Mouse (Mus musculus) embryonic facial prominence, embryonic 15.5 days (tissue): ENCODE data around the gene Rasgef1b. TPM values are rescaled to one million over a fixed set of nuclear protein-coding genes. Genes with fewer than 3 reads are reported as not detected.

Experiments used
- ATAC-seq: fragments of 200-750 bp; cut with Nextera tagmentation; 2 replicates; pipeline ENCODE4 v1.8.0; 2017; ENCODE audit warnings: low read depth, moderate TSS enrichment; ENCODE audit not compliant: insufficient number of reproducible peaks, low FRiP score, low TSS enrichment
- H3K27ac ChIP-seq: fragments of 300-500 bp; sonication (generic); replicated peaks from 2 replicates; pipeline ENCODE4 v1.5.1; 2015; ENCODE audit warnings: mild to moderate bottlenecking, inconsistent platforms
- H3K27me3 ChIP-seq: fragments of 300-500 bp; sonication (generic); 2 replicates; pipeline ENCODE4 v1.6.1; 2015; ENCODE audit warnings: inconsistent platforms
- H3K36me3 ChIP-seq: fragments of 300-500 bp; sonication (generic); 2 replicates; pipeline ENCODE4 v1.6.1; 2015; ENCODE audit warnings: mild to moderate bottlenecking, inconsistent platforms
- H3K4me1 ChIP-seq: fragments of 300-500 bp; sonication (generic); 2 replicates; pipeline ENCODE4 v1.6.1; 2015; ENCODE audit warnings: inconsistent platforms
- H3K4me2 ChIP-seq: fragments of 300-500 bp; sonication (generic); replicated peaks from 2 replicates; pipeline ENCODE4 v1.6.1; 2015; ENCODE audit warnings: mild to moderate bottlenecking, inconsistent platforms
- H3K4me3 ChIP-seq: fragments of 300-500 bp; sonication (generic); replicated peaks from 2 replicates; pipeline ENCODE4 v1.5.1; 2015; ENCODE audit warnings: mild to moderate bottlenecking, inconsistent platforms
- H3K9ac ChIP-seq: fragments of 300-500 bp; sonication (generic); 2 replicates; pipeline ENCODE4 v1.6.1; 2015; ENCODE audit warnings: inconsistent platforms
- H3K9me3 ChIP-seq: fragments of 300-500 bp; sonication (generic); replicated peaks from 2 replicates; pipeline ENCODE4 v1.6.1; 2016; ENCODE audit warnings: inconsistent platforms
- WGBS: fragments of 180-500 bp; shearing (Covaris S2); methylation state at CpG from one replicate; pipeline ENCODE4 v1.1.7; 2015; 5-methylcytosine and 5-hydroxymethylcytosine counted together
- polyA plus RNA-seq: library from polyadenylated mRNA; unstranded; fragments of >200 nt; fragmentation: Nextera tagmentation; extraction: Ambion mirVana; gene quantifications from 2 replicates; pipeline ENCODE4 v1.2.1, GENCODE M21; 2015

Gene Rasgef1b
- polyA plus RNA-seq, 1 experiment from 2014 or later = 11.5 TPM

GRCm38 (mm10) chr5:99258003-99258500 lies 470.8 kb downstream of the Rasgef1b start:
- no peak overlapping the region for H3K4me2 ChIP-seq
- no peaks in the 10 kb centered on the region for H3K27me3 ChIP-seq
- 79% methylated on average over 4 of the region's 4 CpGs for WGBS
- H3K4me1 ChIP-seq = no peaks in the 10 kb centered on the region
- H3K27ac ChIP-seq = no peak overlapping the region
- no peak for ATAC-seq
- no peaks in the 10 kb centered on the region for H3K36me3 ChIP-seq
- H3K9me3 ChIP-seq = no peaks in the 10 kb centered on the region
- H3K9ac ChIP-seq = no peak overlapping the region
- H3K4me3 ChIP-seq = no peak overlapping the region

GRCm38 (mm10) chr5:99252203-99253135 lies 476.4 kb downstream of the Rasgef1b start:
- ATAC-seq = peak; percentile 94
- Histone ChIP-seq H3K4me2 (peak overlapping the region; percentile 87), H3K9ac (peak overlapping the region; percentile 40), H3K36me3 (no peaks in the 10 kb centered on the region), H3K4me3 (peak overlapping the region; percentile 60), H3K9me3 (no peaks in the 10 kb centered on the region), H3K27me3 (no peaks in the 10 kb centered on the region), H3K4me1 (peaks cover 9% of the 10 kb centered on the region; the same call in 1 of the 2 replicates), H3K27ac (peak overlapping the region; percentile 79)
- whole genome bisulfite sequencing = under 1% methylated on average over 78 of the region's 78 CpGs

GRCm38 (mm10) chr5:99251379-99252202 lies 477.3 kb downstream of the Rasgef1b start:
- 3% methylated on average over 34 of the region's 34 CpGs for WGBS
- Histone ChIP-seq H3K4me2 (peak overlapping the region; percentile 87), H3K36me3 (no peaks in the 10 kb centered on the region), H3K9ac (peak overlapping the region; percentile 26), H3K9me3 (no peaks in the 10 kb centered on the region), H3K27me3 (no peaks in the 10 kb centered on the region), H3K4me3 (peak overlapping the region; percentile 60), H3K4me1 (peaks cover 9% of the 10 kb centered on the region; the same call in 1 of the 2 replicates), H3K27ac (peak overlapping the region; percentile 73; the same call in 1 of the 2 replicates)
- no peak for ATAC-seq

- no peak for ATAC-seq
- Histone ChIP-seq H3K9me3 (no peaks in the 10 kb centered on the region), H3K4me3 (peak overlapping the region; percentile 60), H3K36me3 (no peaks in the 10 kb centered on the region), H3K27ac (no peak overlapping the region), H3K4me1 (peaks cover 9% of the 10 kb centered on the region; the same call in 1 of the 2 replicates), H3K27me3 (no peaks in the 10 kb centered on the region), H3K9ac (no peak overlapping the region), H3K4me2 (peak overlapping the region; percentile 87)
- 40% methylated on average over 5 of the region's 5 CpGs for WGBS
Measured at GRCm38 (mm10) chr5:99250820-99251219, 478.0 kb downstream of the Rasgef1b start.

GRCm38 (mm10) chr5:99248501-99248900 lies 480.4 kb downstream of the Rasgef1b start:
- WGBS = 3% methylated on average over 7 of the region's 7 CpGs
- Histone ChIP-seq H3K4me2 (no peak overlapping the region), H3K27me3 (no peaks in the 10 kb centered on the region), H3K36me3 (no peaks in the 10 kb centered on the region), H3K9ac (no peak overlapping the region), H3K27ac (no peak overlapping the region), H3K4me3 (no peak overlapping the region), H3K9me3 (no peaks in the 10 kb centered on the region), H3K4me1 (peaks cover 9% of the 10 kb centered on the region; the same call in 1 of the 2 replicates)
- ATAC-seq = no peak

- Histone ChIP-seq H3K9ac (no peak overlapping the region), H3K36me3 (no peaks in the 10 kb centered on the region), H3K4me3 (no peak overlapping the region), H3K27ac (no peak overlapping the region), H3K27me3 (no peaks in the 10 kb centered on the region), H3K4me2 (no peak overlapping the region), H3K9me3 (no peaks in the 10 kb centered on the region), H3K4me1 (peaks cover 9% of the 10 kb centered on the region; the same call in 1 of the 2 replicates)
- 92% methylated on average over 6 of the region's 6 CpGs for WGBS
- ATAC-seq = no peak
Measured at GRCm38 (mm10) chr5:99247915-99248314, 480.9 kb downstream of the Rasgef1b start.

- H3K36me3 ChIP-seq = no peaks in the 10 kb centered on the region
- H3K4me1 ChIP-seq = peaks cover 9% of the 10 kb centered on the region; the same call in 1 of the 2 replicates
- WGBS = 81% methylated on average over 7 of the region's 7 CpGs
- ATAC-seq = no peak
- H3K4me3 ChIP-seq = no peak overlapping the region
- H3K9ac ChIP-seq = no peak overlapping the region
- H3K4me2 ChIP-seq = no peak overlapping the region
- no peaks in the 10 kb centered on the region for H3K27me3 ChIP-seq
- no peaks in the 10 kb centered on the region for H3K9me3 ChIP-seq
- no peak overlapping the region for H3K27ac ChIP-seq
Measured at GRCm38 (mm10) chr5:99247441-99247840, 481.4 kb downstream of the Rasgef1b start.

GRCm38 (mm10) chr5:99246972-99247371 lies 481.9 kb downstream of the Rasgef1b start:
- no peak overlapping the region for H3K4me3 ChIP-seq
- peaks cover 8% of the 10 kb centered on the region; the same call in 1 of the 2 replicates for H3K4me1 ChIP-seq
- no peaks in the 10 kb centered on the region for H3K9me3 ChIP-seq
- no peak overlapping the region for H3K4me2 ChIP-seq
- H3K36me3 ChIP-seq = no peaks in the 10 kb centered on the region
- H3K27me3 ChIP-seq = no peaks in the 10 kb centered on the region
- H3K9ac ChIP-seq = no peak overlapping the region
- WGBS = 54% methylated on average over 6 of the region's 6 CpGs
- no peak for ATAC-seq
- H3K27ac ChIP-seq = no peak overlapping the region

- 67% methylated on average over 11 of the region's 11 CpGs for WGBS
- no peak overlapping the region for H3K9ac ChIP-seq
Measured at GRCm38 (mm10) chr5:99241988-99242740, 486.7 kb downstream of the Rasgef1b start.

GRCm38 (mm10) chr5:99240501-99240900 lies 488.4 kb downstream of the Rasgef1b start:
- H3K36me3 ChIP-seq = no peaks in the 10 kb centered on the region
- H3K9ac ChIP-seq = no peak overlapping the region
- WGBS = 93% methylated on average over 6 of the region's 6 CpGs
- no peak overlapping the region for H3K4me2 ChIP-seq
- H3K4me1 ChIP-seq = no peaks in the 10 kb centered on the region
- H3K9me3 ChIP-seq = no peaks in the 10 kb centered on the region
- no peak overlapping the region for H3K27ac ChIP-seq
- H3K27me3 ChIP-seq = no peaks in the 10 kb centered on the region
- no peak overlapping the region for H3K4me3 ChIP-seq
- no peak for ATAC-seq

More at GRCm38 (mm10) chr5:99241988-99242740, 486.7 kb downstream of the Rasgef1b start:
- ATAC-seq = no peak
- H3K36me3 ChIP-seq = no peaks in the 10 kb centered on the region
- H3K4me3 ChIP-seq = no peak overlapping the region
- no peak overlapping the region for H3K4me2 ChIP-seq
- H3K27ac ChIP-seq = no peak overlapping the region
- H3K4me1 ChIP-seq = no peaks in the 10 kb centered on the region
- no peaks in the 10 kb centered on the region for H3K9me3 ChIP-seq
- H3K27me3 ChIP-seq = no peaks in the 10 kb centered on the region
